Mouse (Mus musculus) liver, embryonic 14 days (tissue): Measurements from ENCODE around the gene Mindy1. TPM values are rescaled to one million over a fixed set of nuclear protein-coding genes. Genes with fewer than 3 reads are reported as not detected.

ENCODE experiments used
- polyA plus RNA-seq: library from polyadenylated mRNA; depleted of rRNA; stranded (reverse); fragments of >200 nt; gene quantifications from 2 replicates; pipeline ENCODE4 v1.2.3, GENCODE M21; 2012; rRNA removed

Mindy1 gene
- 11.8 and 13.5 TPM in 2 replicates for polyA plus RNA-seq

GRCm38 (mm10) chr3:95281216-95282126, at the start of gene Mindy1, which contains the start of gene Prune1:
Gene Mindy1, plus strand, starts transcription at chr3:95281345.
Gene Prune1, minus strand, starts transcription at chr3:95282076.

GRCm38 (mm10) chr3:95241498-95241897, 39.6 kb upstream of the Mindy1 start, which contains the start of gene Gm128:
Gene Gm128, minus strand, starts transcription at chr3:95241598.

GRCm38 (mm10) chr3:95250783-95251424, 30.2 kb upstream of the Mindy1 start, which contains the start of gene Bnipl:
Gene Bnipl, minus strand, starts transcription at chr3:95251193.

GRCm38 (mm10) chr3:95307100-95307499, 26.0 kb downstream of the Mindy1 start, which contains the start of gene Anxa9:
Gene Anxa9, minus strand, starts transcription at chr3:95307176.

GRCm38 (mm10) chr3:95314486-95315093, 33.4 kb downstream of the Mindy1 start, which contains the start of gene Cers2:
Gene Cers2, plus strand, starts transcription at chr3:95314791.

Other genes starting within 250 kb of the Mindy1 start
- gene Psmd4, start 238.7 kb upstream of the Mindy1 start, polyA plus RNA-seq = 147 and 154 TPM in 2 replicates
- gene Pip5k1a, start 174.4 kb upstream of the Mindy1 start, polyA plus RNA-seq = 8.0 and 10.4 TPM in 2 replicates
- gene Vps72, start 170.3 kb upstream of the Mindy1 start, polyA plus RNA-seq = 23.3 and 25.4 TPM in 2 replicates
- gene Tmod4, start 156.9 kb upstream of the Mindy1 start, polyA plus RNA-seq = 0.37 and 0.59 TPM in 2 replicates
- 34.6 and 35.5 TPM in 2 replicates for gene Scnm1, start 147.3 kb upstream of the Mindy1 start, polyA plus RNA-seq
- gene Lysmd1, start 147.3 kb upstream of the Mindy1 start, polyA plus RNA-seq = 3.8 and 4.2 TPM in 2 replicates
- 3.4 and 5.8 TPM in 2 replicates for gene Tnfaip8l2, start 139.0 kb upstream of the Mindy1 start, polyA plus RNA-seq
- gene Sema6c, start 120.9 kb upstream of the Mindy1 start, polyA plus RNA-seq = 0.59 and 0.94 TPM in 2 replicates
- 15.3 and 17.6 TPM in 2 replicates for gene Gabpb2, start 63.4 kb upstream of the Mindy1 start, polyA plus RNA-seq
- gene Cdc42se1, start 52.6 kb upstream of the Mindy1 start, polyA plus RNA-seq = 21.9 and 27.2 TPM in 2 replicates
- gene Mllt11, start 49.2 kb upstream of the Mindy1 start, polyA plus RNA-seq = 2.8 TPM in 2 replicates
- 0.07 and 0.14 TPM in 2 replicates for gene Gm128, start 39.7 kb upstream of the Mindy1 start, polyA plus RNA-seq
- 0.03 and 0.16 TPM in 2 replicates for gene Bnipl, start 30.2 kb upstream of the Mindy1 start, polyA plus RNA-seq
- gene Prune1, start 731 bp downstream of the Mindy1 start, polyA plus RNA-seq = 7.4 and 8.4 TPM in 2 replicates
- 2.3 and 2.8 TPM in 2 replicates for gene Anxa9, start 25.8 kb downstream of the Mindy1 start, polyA plus RNA-seq
- gene Cers2, start 33.4 kb downstream of the Mindy1 start, polyA plus RNA-seq = 52.5 and 69.2 TPM in 2 replicates
- 13.1 and 15.8 TPM in 2 replicates for gene Setdb1, start 75.9 kb downstream of the Mindy1 start, polyA plus RNA-seq
- gene 4930558C23Rik, start 121.5 kb downstream of the Mindy1 start, polyA plus RNA-seq = not detected in 2 replicates
- gene Arnt, start 153.0 kb downstream of the Mindy1 start, polyA plus RNA-seq = 10.5 and 13.0 TPM in 2 replicates
- 1.0 and 1.7 TPM in 2 replicates for gene Ctsk, start 217.9 kb downstream of the Mindy1 start, polyA plus RNA-seq
- gene Ctss, start 245.4 kb downstream of the Mindy1 start, polyA plus RNA-seq = 17.6 and 20.8 TPM in 2 replicates